Mouse (Mus musculus) left cerebral cortex, adult 11 months (tissue): ENCODE results near the gene Cox17.
"Not testable (repeated sequence)": the region's sequence is repeated elsewhere in the genome, so short reads cannot be mapped to it uniquely, and the experiment has no call there.

Experiments
- DNase-seq: peaks from one replicate; pipeline ENCODE4 v3.0.0; 2022; ENCODE audit warnings: low spot score

The Cox17 gene

GRCm38 (mm10) chr16:38346529-38347325, at the start of gene Cox17, which contains the start of gene Gm21987:
Gene Cox17, plus strand, starts transcription at chr16:38346991.
Gene Gm21987, plus strand, starts transcription at chr16:38347040.
- peak; percentile 94 for DNase-seq

- no peak for DNase-seq
Measured at GRCm38 (mm10) chr16:38298410-38298809, 48.4 kb upstream of the Cox17 start.

DNA sequence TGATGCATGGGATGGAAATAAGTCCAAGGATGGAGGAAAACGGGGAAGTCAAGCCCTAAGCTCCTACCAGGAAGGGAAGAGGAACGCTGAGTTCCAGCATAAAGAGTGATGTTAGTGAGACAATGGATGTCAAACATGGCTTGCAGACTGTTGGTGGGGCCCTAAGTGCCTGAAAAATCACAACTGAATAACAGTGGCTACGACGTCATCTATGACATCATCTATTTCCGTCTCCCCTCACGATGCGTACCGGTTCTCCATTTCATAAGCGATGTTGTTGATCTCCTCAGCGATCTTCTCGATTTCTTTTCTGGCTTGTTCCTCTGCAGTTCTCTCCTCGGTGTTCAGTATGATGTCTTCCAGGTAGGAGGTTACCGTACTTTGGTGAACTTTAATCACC, 44.4 kb upstream of the Cox17 start:
- DNase-seq, result no peak

GRCm38 (mm10) chr16:38304460-38305194, 42.2 kb upstream of the Cox17 start:
- DNase-seq, result no peak

- no peak for DNase-seq
Measured at GRCm38 (mm10) chr16:38306571-38307220, 40.1 kb upstream of the Cox17 start.

DNA sequence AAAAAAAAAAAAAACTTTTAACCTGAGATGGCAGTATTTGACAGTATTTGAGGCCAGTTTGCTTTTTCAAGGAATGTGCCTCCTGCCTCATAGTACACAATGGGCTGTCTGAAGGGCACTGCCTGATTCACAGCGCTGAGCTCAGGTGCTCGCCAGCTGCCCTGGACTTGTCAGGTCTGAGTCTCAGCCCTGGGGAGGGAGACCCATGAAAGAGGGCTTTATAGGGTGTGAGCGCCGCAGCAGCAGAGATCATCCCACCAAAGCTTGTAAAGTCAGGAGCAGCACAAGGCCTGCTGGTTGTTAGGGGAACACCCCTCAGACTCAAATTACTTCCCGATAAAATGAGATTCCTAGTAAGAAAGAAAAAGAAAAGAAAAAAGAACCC, 39.6 kb upstream of the Cox17 start:
- no peak for DNase-seq

GRCm38 (mm10) chr16:38307651-38308050, 39.1 kb upstream of the Cox17 start:
- DNase-seq, result no peak

DNA sequence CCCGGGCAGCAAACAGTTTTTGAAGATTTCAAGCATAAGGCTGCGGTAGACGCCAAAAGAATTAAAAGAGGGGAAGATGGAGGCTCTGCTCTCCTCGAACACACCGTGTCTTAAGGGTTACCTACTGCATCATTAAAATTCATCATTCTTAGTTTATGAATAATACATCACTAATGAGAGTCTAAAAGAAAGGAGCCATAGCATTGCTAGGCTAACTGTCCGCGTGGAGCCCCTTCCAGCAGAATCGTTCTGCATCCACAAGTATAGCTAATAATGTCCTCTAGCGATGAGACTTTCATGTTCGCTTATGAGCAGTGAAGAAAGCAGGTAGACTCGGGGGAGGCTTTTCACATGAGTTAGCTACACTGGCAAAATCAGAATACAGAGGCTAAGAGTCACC, 38.6 kb upstream of the Cox17 start:
- DNase-seq, result no peak

DNA sequence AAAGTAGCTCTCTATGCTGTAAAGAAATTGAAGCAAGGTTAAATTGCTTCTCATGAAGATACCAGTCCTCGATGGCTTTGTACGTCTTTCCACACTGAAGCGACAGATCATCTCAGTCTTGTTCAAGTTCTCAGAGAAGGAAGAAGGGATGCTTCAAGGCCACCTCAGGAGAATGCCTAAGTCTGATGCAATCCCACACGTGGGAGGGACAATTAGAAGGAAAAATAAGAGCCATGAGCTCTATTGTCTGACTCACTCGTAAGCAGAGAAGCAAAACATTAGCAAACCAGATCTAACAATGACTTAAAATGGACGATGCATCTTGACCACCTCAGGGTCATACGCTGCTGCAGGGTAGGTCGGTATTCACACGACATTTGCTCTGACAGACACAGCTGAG, 28.3 kb upstream of the Cox17 start:
- DNase-seq, result no peak

DNA sequence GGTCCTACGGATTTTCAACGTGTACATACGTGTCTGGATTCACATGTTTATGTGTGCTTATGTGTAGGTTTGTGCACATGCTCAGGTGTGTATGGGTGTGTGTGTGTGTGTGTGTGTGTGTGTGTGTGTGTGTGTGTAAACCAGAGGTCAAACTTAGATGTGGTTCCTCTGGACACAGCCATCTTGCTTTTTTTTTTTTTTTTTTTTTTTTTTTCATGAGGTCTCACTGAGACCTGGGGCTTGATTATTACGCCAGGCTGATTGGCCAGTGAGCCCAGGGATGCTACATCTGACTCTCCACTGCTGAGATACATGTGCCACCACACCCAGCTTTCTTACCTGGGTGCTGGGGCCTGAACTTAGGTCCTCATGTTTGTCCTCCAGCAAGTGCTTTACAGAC, 27.7 kb upstream of the Cox17 start:
- DNase-seq, result no peak

DNA sequence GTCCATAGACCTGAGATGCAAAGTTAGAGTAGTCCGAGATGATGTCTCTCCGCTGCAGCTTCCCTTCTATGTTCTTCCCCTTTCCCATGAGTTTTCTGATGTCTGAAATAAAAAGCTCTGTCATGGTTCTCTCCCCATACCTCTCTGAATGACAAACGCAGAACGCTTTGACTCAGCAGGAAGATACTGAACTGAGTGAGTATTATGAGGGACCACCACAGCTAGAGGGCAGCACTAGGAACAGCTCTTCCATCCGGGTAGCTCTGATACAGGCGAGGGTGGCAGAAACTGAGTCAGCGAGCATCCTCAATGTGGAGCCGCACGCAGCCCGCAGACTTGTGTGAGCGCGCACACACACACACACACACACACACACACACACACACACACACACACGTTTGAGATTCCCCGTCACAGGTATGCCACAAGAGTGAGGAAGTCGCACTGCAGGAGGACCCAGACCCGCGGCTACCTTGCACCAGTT, 25.3 kb upstream of the Cox17 start:
- peak; percentile 61 for DNase-seq

- no peak for DNase-seq
Measured at GRCm38 (mm10) chr16:38324311-38324710, 22.5 kb upstream of the Cox17 start.

DNA sequence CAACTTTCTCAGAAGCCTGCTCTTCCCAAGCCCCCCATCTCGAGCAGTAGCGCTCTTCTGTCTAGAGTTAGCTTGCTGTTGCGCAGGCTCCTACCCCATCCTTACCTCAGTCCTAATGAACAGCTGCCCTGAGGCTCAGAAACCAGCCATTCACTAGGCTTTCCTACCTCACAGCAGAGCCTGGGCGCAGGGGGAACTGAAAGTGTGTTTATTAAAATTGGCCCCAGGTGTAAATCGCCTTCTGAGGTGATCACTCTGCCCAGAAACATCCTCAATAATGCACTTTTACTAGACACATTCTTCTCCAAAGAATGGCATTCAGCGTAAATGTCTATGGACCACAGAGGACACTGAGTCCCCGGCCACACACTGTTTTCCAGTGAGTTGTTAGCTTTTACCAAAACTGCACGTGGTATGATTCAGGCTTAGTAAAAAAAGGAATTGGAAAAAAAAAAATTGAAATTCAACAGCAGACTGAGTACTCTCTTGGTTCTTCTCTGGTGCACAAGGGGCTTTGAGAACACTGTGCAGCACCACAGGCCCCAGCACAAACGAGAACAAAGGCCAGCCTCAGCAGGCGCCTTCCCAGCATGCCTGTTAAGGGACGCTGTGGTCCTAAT, 19.9 kb upstream of the Cox17 start:
- DNase-seq, result no peak

DNA sequence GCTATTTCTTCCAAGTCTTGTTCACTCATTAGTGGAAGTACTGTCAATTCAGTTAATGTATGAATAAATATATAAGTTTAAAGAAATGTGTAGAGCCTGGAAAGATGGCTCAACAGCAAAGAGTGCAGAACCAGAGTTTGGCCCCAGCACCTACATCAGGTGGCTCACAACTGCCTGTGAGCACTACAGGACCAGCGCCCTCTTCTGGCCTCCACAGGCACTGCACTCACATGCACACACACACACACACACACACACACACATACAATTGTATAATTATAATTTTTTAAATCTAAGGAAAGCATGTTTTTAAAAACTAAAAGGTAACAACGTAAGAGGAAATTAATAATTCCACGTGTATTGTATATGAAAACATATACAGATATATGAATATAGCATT, 17.5 kb upstream of the Cox17 start:
- DNase-seq, result no peak

- DNase-seq, result no peak
Measured at GRCm38 (mm10) chr16:38334431-38334830, 12.4 kb upstream of the Cox17 start.

DNA sequence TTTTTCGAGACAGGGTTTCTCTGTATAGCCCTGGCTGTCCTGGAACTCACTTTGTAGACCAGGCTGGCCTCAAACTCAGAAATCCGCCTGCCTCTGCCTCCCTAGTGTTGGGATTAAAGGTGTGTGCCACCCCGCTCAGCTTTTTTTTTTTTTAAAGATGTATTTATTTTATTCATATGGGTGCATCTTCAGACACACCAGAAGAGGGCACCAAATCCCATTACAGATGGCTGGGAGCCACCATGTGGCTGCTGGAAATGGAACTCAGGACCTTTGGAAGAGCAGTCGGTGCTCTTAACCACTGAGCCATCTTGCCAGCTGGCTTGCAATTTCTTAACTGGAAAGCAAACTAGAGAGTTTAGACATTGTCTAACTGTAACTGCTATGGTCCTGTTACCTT, 8.7 kb upstream of the Cox17 start:
- not testable (repeated sequence) for DNase-seq

GRCm38 (mm10) chr16:38341396-38342324, 5.1 kb upstream of the Cox17 start, which contains the start of gene Maats1:
Gene Maats1, minus strand, starts transcription at chr16:38342143.
- DNase-seq, result peak; percentile 55

GRCm38 (mm10) chr16:38344941-38345725, 1.7 kb upstream of the Cox17 start:
- no peak for DNase-seq

- no peak for DNase-seq
Measured at GRCm38 (mm10) chr16:38347588-38347987, 797 bp downstream of the Cox17 start.

DNA sequence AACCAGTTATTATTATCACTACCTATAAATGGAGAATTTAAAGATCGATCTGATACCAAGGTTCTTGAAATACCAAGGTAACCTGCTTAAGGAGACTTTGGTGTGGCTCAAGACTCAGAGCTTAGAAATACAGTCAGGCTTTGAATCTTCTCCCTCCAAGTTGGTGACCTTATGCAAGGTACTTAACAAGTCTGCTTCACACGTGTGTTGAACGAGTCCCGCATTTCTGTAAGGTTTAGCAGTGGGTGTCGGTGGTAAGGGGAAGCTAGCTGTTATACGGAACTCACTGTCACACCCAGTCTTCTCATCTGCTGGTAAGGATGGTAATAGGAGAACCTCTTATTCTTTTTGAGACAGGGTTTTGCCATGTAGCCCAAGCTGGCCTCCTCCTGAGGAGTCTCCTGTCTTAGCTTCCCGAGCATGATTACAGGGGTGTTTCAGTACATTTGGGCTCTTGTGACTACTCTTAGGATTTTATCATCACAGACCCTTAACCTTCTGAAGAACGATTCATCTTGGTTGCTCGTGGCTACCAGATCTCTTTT, 1.5 kb downstream of the Cox17 start:
- DNase-seq, result no peak
